Mouse (Mus musculus) adrenal gland, adult 18-20 months (tissue): ENCODE data around the gene Zfr. TPM values are rescaled to one million over a fixed set of nuclear protein-coding genes. Genes with fewer than 3 reads are reported as not detected.
"Not testable (repeated sequence)": the region's sequence is repeated elsewhere in the genome, so short reads cannot be mapped to it uniquely, and the experiment has no call there.

Experiments used
- DNase-seq, 2 experiments: peaks; one replicate each; pipeline ENCODE4 v3.0.0; 2021 to 2022; ENCODE audit warnings: low spot score in 2 of 2
- total RNA-seq, 2 experiments: library from RNA; stranded (reverse); gene quantifications; 1 replicate in 1 of 2; 2 replicates in 1 of 2; pipeline ENCODE4 v1.2.3; 2021

Zfr gene
- total RNA-seq, 2 experiments from 2014 or later, result 178 to 179 TPM

- not testable (repeated sequence) for DNase-seq
Observed at GRCm38 (mm10) chr15:12181181-12181805, 63.7 kb downstream of the Zfr start.

- DNase-seq, result no peak
Observed at GRCm38 (mm10) chr15:12193880-12194816, 76.5 kb downstream of the Zfr start.

GRCm38 (mm10) chr15:12194817-12195735 lies 77.4 kb downstream of the Zfr start:
- DNase-seq, result peak in 1 of 2 experiments; percentile 19

GRCm38 (mm10) chr15:12195966-12196365 lies 78.3 kb downstream of the Zfr start:
- no peak for DNase-seq

- DNase-seq, result peak; percentile 52 to 65
Observed at GRCm38 (mm10) chr15:12196410-12197191, 79.0 kb downstream of the Zfr start.

GRCm38 (mm10) chr15:12197361-12197760 lies 79.7 kb downstream of the Zfr start:
- no peak for DNase-seq

- peak in 1 of 2 experiments; percentile 12 for DNase-seq
Observed at GRCm38 (mm10) chr15:12200021-12200420, 82.4 kb downstream of the Zfr start.

GRCm38 (mm10) chr15:12201856-12202255 lies 84.2 kb downstream of the Zfr start:
- DNase-seq, result peak in 1 of 2 experiments; percentile 8

GRCm38 (mm10) chr15:12202456-12202855 lies 84.8 kb downstream of the Zfr start:
- DNase-seq, result peak in 1 of 2 experiments; percentile 14

GRCm38 (mm10) chr15:12203008-12203407 lies 85.4 kb downstream of the Zfr start:
- DNase-seq, result not testable (repeated sequence)

- peak in 1 of 2 experiments; percentile 17 for DNase-seq
Observed at GRCm38 (mm10) chr15:12203512-12204318, 86.1 kb downstream of the Zfr start.

- peak; percentile 100 for DNase-seq
Observed at GRCm38 (mm10) chr15:12204319-12205159, 86.9 kb downstream of the Zfr start, which contains the start of gene Mtmr12. TSS of gene Mtmr12 (plus strand) at chr15:12205028.

GRCm38 (mm10) chr15:12205160-12205901 lies 87.7 kb downstream of the Zfr start:
- no peak for DNase-seq

- DNase-seq, result no peak
Observed at GRCm38 (mm10) chr15:12205902-12206645, 88.4 kb downstream of the Zfr start.

GRCm38 (mm10) chr15:12206646-12207222 lies 89.1 kb downstream of the Zfr start:
- no peak for DNase-seq

GRCm38 (mm10) chr15:12207556-12208090 lies 90.0 kb downstream of the Zfr start:
- DNase-seq, result no peak
